Mouse (Mus musculus): Measurements from ENCODE around the gene Pigl. TPM values are rescaled to one million over a fixed set of nuclear protein-coding genes. Genes with fewer than 3 reads are reported as not detected.

Gene Pigl
- polyA plus RNA-seq (2015; fragmentation: Nextera tagmentation; extraction: Ambion mirVana), result 4.4 TPM in 2 replicates

GRCm38 (mm10) chr11:62458276-62458724, at the start of gene Pigl, which contains the start of gene Ncor1:
Pigl (plus strand) TSS chr11:62458460.
Ncor1 (minus strand) TSS chr11:62458541.

GRCm38 (mm10) chr11:62539089-62539890, 81.0 kb downstream of the Pigl start, which contains the start of gene Cenpv:
Cenpv (minus strand) TSS chr11:62539261.

GRCm38 (mm10) chr11:62550727-62551225, 92.5 kb downstream of the Pigl start, which contains the start of gene Ubb:
Ubb (plus strand) TSS chr11:62551171.

Other genes with a start within 250 kb of the Pigl start
- 2.5 and 2.8 TPM in 2 replicates for gene Adora2b, start 209.5 kb upstream of the Pigl start, polyA plus RNA-seq (2015; fragmentation: Nextera tagmentation; extraction: Ambion mirVana)
- gene Zswim7, start 177.1 kb upstream of the Pigl start, polyA plus RNA-seq (2015; fragmentation: Nextera tagmentation; extraction: Ambion mirVana), result 22.5 and 23.3 TPM in 2 replicates
- 11.4 and 12.7 TPM in 2 replicates for gene Ttc19, start 177.0 kb upstream of the Pigl start, polyA plus RNA-seq (2015; fragmentation: Nextera tagmentation; extraction: Ambion mirVana)
- gene Ncor1, start 81 bp downstream of the Pigl start, polyA plus RNA-seq (2015; fragmentation: Nextera tagmentation; extraction: Ambion mirVana), result 81.7 and 84.1 TPM in 2 replicates
- gene Cenpv, start 80.8 kb downstream of the Pigl start, polyA plus RNA-seq (2015; fragmentation: Nextera tagmentation; extraction: Ambion mirVana), result 14.1 and 17.5 TPM in 2 replicates
- 2,098 and 2,277 TPM in 2 replicates for gene Ubb, start 92.7 kb downstream of the Pigl start, polyA plus RNA-seq (2015; fragmentation: Nextera tagmentation; extraction: Ambion mirVana)
- 3.5 and 5.6 TPM in 2 replicates for gene Trpv2, start 116.0 kb downstream of the Pigl start, polyA plus RNA-seq (2015; fragmentation: Nextera tagmentation; extraction: Ambion mirVana)
- gene Lrrc75a, start 190.1 kb downstream of the Pigl start, polyA plus RNA-seq (2015; fragmentation: Nextera tagmentation; extraction: Ambion mirVana), result 16.4 and 17.5 TPM in 2 replicates
- gene Mmgt2, start 190.2 kb downstream of the Pigl start, polyA plus RNA-seq (2015; fragmentation: Nextera tagmentation; extraction: Ambion mirVana), result 25.1 and 25.6 TPM in 2 replicates

All from skeletal muscle tissue, postnatal 0 days (tissue).